Mouse (Mus musculus): ENCODE measurements around the gene Syap1.

DNA sequence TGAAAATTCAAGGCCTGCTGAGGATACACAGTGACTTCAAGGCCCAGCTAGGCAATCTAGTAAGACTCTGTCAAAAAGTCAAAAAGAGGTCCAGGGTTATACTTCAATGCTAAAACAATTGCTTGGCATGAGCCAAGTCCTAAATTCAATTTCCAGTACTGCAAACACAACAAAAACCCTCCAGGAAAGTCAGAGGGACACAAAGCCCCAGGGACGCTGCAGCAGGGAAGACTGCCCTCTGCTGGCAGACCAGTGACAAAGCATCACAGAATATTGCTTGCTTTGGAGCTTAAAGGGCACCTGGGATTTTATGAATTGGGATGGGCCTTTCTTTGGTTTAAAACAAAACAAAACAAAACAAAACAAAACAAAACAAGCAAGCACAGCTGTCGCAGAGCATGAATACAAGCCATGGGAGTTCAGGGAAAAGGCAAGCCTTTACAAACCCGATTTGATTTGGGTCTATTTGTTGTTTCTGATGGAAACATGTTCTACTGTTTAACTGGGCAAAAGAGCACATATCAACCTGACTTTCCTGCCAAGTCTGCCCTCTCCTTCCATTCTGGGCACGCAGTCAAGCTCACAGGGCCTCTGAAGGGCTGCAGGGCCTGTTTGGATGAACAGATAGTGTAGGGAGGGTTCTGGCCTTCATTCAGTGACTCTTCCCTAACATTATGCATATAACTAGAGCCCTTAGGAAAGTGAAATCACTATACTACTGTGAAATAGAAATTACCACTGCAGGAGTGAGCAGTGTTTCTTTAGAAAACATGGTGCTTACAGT, 16.3 kb downstream of the Syap1 start:
- no peak for TF ChIP-seq EP300 (IDR thresholded peaks at IDR 0.05; ENCODE audit: low read depth)
- peak; percentile 88 for TF ChIP-seq CTCF (IDR thresholded peaks at IDR 0.05; ENCODE audit: low read depth)

Measured in liver, embryonic 14.5 days (tissue).